Mouse (Mus musculus) stomach, embryonic 15.5 days (tissue): ENCODE results near the gene Prss57. TPM values are rescaled to one million over a fixed set of nuclear protein-coding genes. Genes with fewer than 3 reads are reported as not detected.

Source experiments
- ATAC-seq: fragments of 200-750 bp; cut with Nextera tagmentation; 2 replicates; pipeline ENCODE4 v1.8.0; 2017; ENCODE audit warnings: low read depth, moderate number of reproducible peaks, moderate TSS enrichment; ENCODE audit not compliant: insufficient read depth, low FRiP score
- H3K27ac ChIP-seq: fragments of 300-500 bp; sonication (generic); 2 replicates; pipeline ENCODE4 v1.5.1; 2015; ENCODE audit warnings: mild to moderate bottlenecking, inconsistent platforms
- H3K27me3 ChIP-seq: fragments of 300-500 bp; sonication (generic); replicated peaks from 2 replicates; pipeline ENCODE4 v1.6.1; 2015; ENCODE audit warnings: inconsistent platforms
- H3K36me3 ChIP-seq: fragments of 300-500 bp; sonication (generic); 2 replicates; pipeline ENCODE4 v1.6.1; 2015; ENCODE audit warnings: inconsistent platforms
- H3K4me1 ChIP-seq: fragments of 300-500 bp; sonication (generic); 2 replicates; pipeline ENCODE4 v1.6.1; 2015; ENCODE audit warnings: inconsistent platforms
- H3K4me2 ChIP-seq: fragments of 300-500 bp; sonication (generic); 2 replicates; pipeline ENCODE4 v1.6.1; 2015; ENCODE audit warnings: mild to moderate bottlenecking, inconsistent platforms
- H3K4me3 ChIP-seq: fragments of 300-500 bp; sonication (generic); replicated peaks from 2 replicates; pipeline ENCODE4 v1.5.1; 2015; ENCODE audit warnings: inconsistent platforms
- H3K9ac ChIP-seq: fragments of 300-500 bp; sonication (generic); 2 replicates; pipeline ENCODE4 v1.6.1; 2015; ENCODE audit warnings: inconsistent platforms
- H3K9me3 ChIP-seq: fragments of 300-500 bp; sonication (generic); 2 replicates; pipeline ENCODE4 v1.6.1; 2016; ENCODE audit warnings: inconsistent platforms
- WGBS: fragments of 180-500 bp; shearing (Covaris S2); methylation state at CpG from one replicate; pipeline ENCODE4 v1.1.7; 2015; 5-methylcytosine and 5-hydroxymethylcytosine counted together
- polyA plus RNA-seq: library from polyadenylated mRNA; unstranded; fragments of >200 nt; fragmentation: Nextera tagmentation; extraction: Ambion mirVana; gene quantifications from 2 replicates; pipeline ENCODE4 v1.2.1, GENCODE M21; 2015

Gene Prss57
- polyA plus RNA-seq, 1 experiment from 2014 or later: 0.31 TPM

- no peaks in the 10 kb centered on the region for H3K27me3 ChIP-seq
- ATAC-seq: no peak
- peaks cover 7% of the 10 kb centered on the region for H3K36me3 ChIP-seq
- H3K9me3 ChIP-seq: no peaks in the 10 kb centered on the region
- H3K9ac ChIP-seq: no peak overlapping the region
- WGBS: 84% methylated on average over 9 of the region's 9 CpGs
- H3K4me2 ChIP-seq: no peak overlapping the region
- H3K27ac ChIP-seq: no peak overlapping the region
- H3K4me1 ChIP-seq: peaks cover 29% of the 10 kb centered on the region
- no peak overlapping the region for H3K4me3 ChIP-seq
Observed at GRCm38 (mm10) chr10:79806331-79806730, 15.6 kb upstream of the Prss57 start.

- no peak overlapping the region for H3K9ac ChIP-seq
- H3K36me3 ChIP-seq: peaks cover 4% of the 10 kb centered on the region
- peaks cover 29% of the 10 kb centered on the region for H3K4me1 ChIP-seq
- no peak for ATAC-seq
- H3K4me3 ChIP-seq: no peak overlapping the region
- no peak overlapping the region for H3K27ac ChIP-seq
- WGBS: 44% methylated on average over 11 of the region's 11 CpGs
- H3K27me3 ChIP-seq: no peaks in the 10 kb centered on the region
- no peak overlapping the region for H3K4me2 ChIP-seq
- H3K9me3 ChIP-seq: no peaks in the 10 kb centered on the region
Observed at GRCm38 (mm10) chr10:79805636-79806035, 14.9 kb upstream of the Prss57 start.

GRCm38 (mm10) chr10:79803716-79804323 lies 13.1 kb upstream of the Prss57 start:
- Histone ChIP-seq H3K9ac (no peak overlapping the region), H3K9me3 (no peaks in the 10 kb centered on the region), H3K4me1 (peaks cover 29% of the 10 kb centered on the region), H3K27ac (0 out of 2 replicates have a peak overlapping the region, but pooled peaks have one; percentile 36), H3K36me3 (no peaks in the 10 kb centered on the region), H3K4me2 (peak overlapping the region; percentile 26; the same call in 1 of the 2 replicates), H3K27me3 (no peaks in the 10 kb centered on the region), H3K4me3 (no peak overlapping the region)
- peak; percentile 28; the same call in 1 of the 2 replicates for ATAC-seq
- WGBS: 23% methylated on average over 29 of the region's 29 CpGs

GRCm38 (mm10) chr10:79802331-79802971 lies 11.7 kb upstream of the Prss57 start:
- no peak for ATAC-seq
- Histone ChIP-seq H3K27ac (no peak overlapping the region), H3K9me3 (no peaks in the 10 kb centered on the region), H3K36me3 (no peaks in the 10 kb centered on the region), H3K4me2 (peak overlapping the region; percentile 3; the same call in 1 of the 2 replicates), H3K4me1 (peaks cover 28% of the 10 kb centered on the region), H3K27me3 (no peaks in the 10 kb centered on the region), H3K4me3 (no peak overlapping the region), H3K9ac (no peak overlapping the region)
- 45% methylated on average over 11 of the region's 11 CpGs for WGBS

- Histone ChIP-seq H3K9ac (no peak overlapping the region), H3K9me3 (no peaks in the 10 kb centered on the region), H3K4me2 (no peak overlapping the region), H3K27ac (no peak overlapping the region), H3K4me1 (peaks cover 29% of the 10 kb centered on the region), H3K4me3 (no peak overlapping the region), H3K27me3 (no peaks in the 10 kb centered on the region), H3K36me3 (no peaks in the 10 kb centered on the region)
- ATAC-seq: no peak
- WGBS: 54% methylated on average over 3 of the region's 3 CpGs
Observed at GRCm38 (mm10) chr10:79801837-79802236, 11.1 kb upstream of the Prss57 start.

- 68% methylated on average over 11 of the region's 11 CpGs for WGBS
- Histone ChIP-seq H3K4me3 (no peak overlapping the region), H3K36me3 (no peaks in the 10 kb centered on the region), H3K27ac (no peak overlapping the region), H3K4me1 (peaks cover 26% of the 10 kb centered on the region), H3K27me3 (no peaks in the 10 kb centered on the region), H3K4me2 (no peak overlapping the region), H3K9ac (no peak overlapping the region), H3K9me3 (no peaks in the 10 kb centered on the region)
- no peak for ATAC-seq
Observed at GRCm38 (mm10) chr10:79800508-79800907, 9.7 kb upstream of the Prss57 start.

- no peak for ATAC-seq
- Histone ChIP-seq H3K4me2 (no peak overlapping the region), H3K27ac (no peak overlapping the region), H3K36me3 (no peaks in the 10 kb centered on the region), H3K27me3 (no peaks in the 10 kb centered on the region), H3K9me3 (no peaks in the 10 kb centered on the region), H3K4me3 (no peak overlapping the region), H3K9ac (no peak overlapping the region), H3K4me1 (peaks cover 38% of the 10 kb centered on the region)
- 85% methylated on average over 12 of the region's 12 CpGs for WGBS
Observed at GRCm38 (mm10) chr10:79798289-79798928, 7.6 kb upstream of the Prss57 start.

- Histone ChIP-seq H3K4me3 (no peak overlapping the region), H3K36me3 (no peaks in the 10 kb centered on the region), H3K4me2 (no peak overlapping the region), H3K9me3 (no peaks in the 10 kb centered on the region), H3K4me1 (peaks cover 28% of the 10 kb centered on the region), H3K27me3 (no peaks in the 10 kb centered on the region), H3K9ac (no peak overlapping the region), H3K27ac (no peak overlapping the region)
- ATAC-seq: no peak
- 38% methylated on average over 15 of the region's 15 CpGs for WGBS
Observed at GRCm38 (mm10) chr10:79797326-79797725, 6.6 kb upstream of the Prss57 start.

- H3K4me1 ChIP-seq: peaks cover 23% of the 10 kb centered on the region
- no peak overlapping the region for H3K4me2 ChIP-seq
- WGBS: over 99% methylated on average over 3 of the region's 3 CpGs
- H3K27ac ChIP-seq: no peak overlapping the region
- no peak for ATAC-seq
- H3K9ac ChIP-seq: no peak overlapping the region
- no peak overlapping the region for H3K4me3 ChIP-seq
- no peaks in the 10 kb centered on the region for H3K9me3 ChIP-seq
- H3K36me3 ChIP-seq: no peaks in the 10 kb centered on the region
- H3K27me3 ChIP-seq: no peaks in the 10 kb centered on the region
Observed at GRCm38 (mm10) chr10:79795905-79796304, 5.1 kb upstream of the Prss57 start.

- Histone ChIP-seq H3K27me3 (no peaks in the 10 kb centered on the region), H3K9me3 (no peaks in the 10 kb centered on the region), H3K27ac (peak overlapping the region; percentile 84), H3K4me1 (peaks cover 23% of the 10 kb centered on the region), H3K9ac (peak overlapping the region; percentile 95; the same call in 1 of the 2 replicates), H3K36me3 (no peaks in the 10 kb centered on the region), H3K4me3 (peak overlapping the region; percentile 93), H3K4me2 (peak overlapping the region; percentile 91)
- ATAC-seq: peak; percentile 31; the same call in 1 of the 2 replicates
- WGBS: 14% methylated on average over 10 of the region's 10 CpGs
Observed at GRCm38 (mm10) chr10:79794491-79794931, 3.8 kb upstream of the Prss57 start.

GRCm38 (mm10) chr10:79793738-79794490 lies 3.2 kb upstream of the Prss57 start:
- Histone ChIP-seq H3K36me3 (no peaks in the 10 kb centered on the region), H3K9me3 (no peaks in the 10 kb centered on the region), H3K4me2 (peak overlapping the region; percentile 91), H3K4me3 (peak overlapping the region; percentile 93), H3K9ac (peak overlapping the region; percentile 95), H3K27me3 (no peaks in the 10 kb centered on the region), H3K4me1 (peaks cover 23% of the 10 kb centered on the region), H3K27ac (peak overlapping the region; percentile 84)
- WGBS: 3% methylated on average over 31 of the region's 38 CpGs
- ATAC-seq: no peak
